Mouse (Mus musculus) forebrain, postnatal 0 days (tissue): ENCODE data around the gene Lpar1. TPM values are rescaled to one million over a fixed set of nuclear protein-coding genes. Genes with fewer than 3 reads are reported as not detected.
A peak's percentile ranks its signal among the peaks of the same experiment; 100 is the strongest.

Experiments used
- ATAC-seq: fragments of 200-750 bp; cut with Nextera tagmentation; 2 replicates; pipeline ENCODE4 v1.8.0; 2017; ENCODE audit warnings: mild to moderate bottlenecking, moderate library complexity
- DNase-seq: peaks from one replicate; pipeline ENCODE4 v3.0.0-alpha.2; 2015
- H3K27ac ChIP-seq: fragments of 300-500 bp; sonication (generic); 2 replicates; pipeline ENCODE4 v1.5.1; 2014; ENCODE audit warnings: low read depth, mild to moderate bottlenecking, antibody characterized with exemption, low read length, moderate library complexity, mixed read lengths
- H3K27me3 ChIP-seq: fragments of 300-500 bp; sonication (generic); 2 replicates; pipeline ENCODE4 v1.6.1; 2014; ENCODE audit warnings: mild to moderate bottlenecking, low read length, mixed read lengths; ENCODE audit not compliant: insufficient read depth
- H3K36me3 ChIP-seq: fragments of 300-500 bp; sonication (generic); 2 replicates; pipeline ENCODE4 v1.6.1; 2014; ENCODE audit warnings: mild to moderate bottlenecking, moderate library complexity; ENCODE audit not compliant: insufficient read depth
- H3K4me1 ChIP-seq: fragments of 300-500 bp; sonication (generic); 2 replicates; pipeline ENCODE4 v1.6.1; 2014; ENCODE audit warnings: antibody characterized with exemption; ENCODE audit not compliant: insufficient read depth
- H3K4me2 ChIP-seq: fragments of 300-500 bp; sonication (generic); 2 replicates; pipeline ENCODE4 v1.6.1; 2014; ENCODE audit warnings: low read depth, mild to moderate bottlenecking, moderate library complexity
- H3K4me3 ChIP-seq: fragments of 300-500 bp; sonication (generic); 2 replicates; pipeline ENCODE4 v1.5.1; 2014; ENCODE audit warnings: low read depth, low read length, mixed read lengths
- H3K9ac ChIP-seq: fragments of 300-500 bp; sonication (generic); 2 replicates; pipeline ENCODE4 v1.6.1; 2014; ENCODE audit warnings: mild to moderate bottlenecking
- H3K9me3 ChIP-seq: fragments of 300-500 bp; sonication (generic); 2 replicates; pipeline ENCODE4 v1.6.1; 2016; ENCODE audit warnings: low read length
- CTCF ChIP-seq: sonication (generic); IDR thresholded peaks from 2 replicates; pipeline ENCODE4 v1.5.1; 2016; ENCODE audit warnings: antibody characterized with exemption, control low read depth, low read depth
- WGBS: fragments of 180-500 bp; shearing (Covaris S2); extraction: QIAGEN DNeasy Blood & Tissue Kit; methylation state at CpG from one replicate; pipeline ENCODE4 v1.1.7; 2014; 5-methylcytosine and 5-hydroxymethylcytosine counted together
- polyA plus RNA-seq: library from polyadenylated mRNA; unstranded; fragments of >200 nt; fragmentation: Nextera tagmentation; extraction: Ambion mirVana; gene quantifications from 2 replicates; pipeline ENCODE4 v1.2.1, GENCODE M21; 2015
- total RNA-seq: library from RNA; depleted of rRNA; stranded (reverse); fragments of >200 nt; gene quantifications from 2 replicates; pipeline ENCODE4 v1.2.3, GENCODE M21; 2014

The Lpar1 gene
- total and polyA plus RNA-seq, 2 experiments from 2014 or later, result 17.3 to 26.2 TPM

GRCm38 (mm10) chr4:58462586-58462985 lies 91.1 kb downstream of the Lpar1 start:
- Histone ChIP-seq H3K4me3 (no peak overlapping the region), H3K4me1 (no peaks in the 10 kb centered on the region), H3K4me2 (no peak overlapping the region), H3K27me3 (no peaks in the 10 kb centered on the region), H3K9ac (no peak overlapping the region), H3K36me3 (no peaks in the 10 kb centered on the region), H3K27ac (no peak overlapping the region), H3K9me3 (no peaks in the 10 kb centered on the region)
- ATAC-seq (no peak), DNase-seq (no peak)
- 79% methylated on average over 2 of the region's 2 CpGs for WGBS
- TF ChIP-seq CTCF, result no peak

GRCm38 (mm10) chr4:58453334-58453733 lies 100.4 kb downstream of the Lpar1 start:
- H3K36me3 ChIP-seq, result no peaks in the 10 kb centered on the region
- no peak for DNase-seq
- H3K27ac ChIP-seq, result no peak overlapping the region
- no peak for ATAC-seq
- no peak overlapping the region for H3K9ac ChIP-seq
- TF ChIP-seq CTCF, result no peak
- no peaks in the 10 kb centered on the region for H3K9me3 ChIP-seq
- H3K4me1 ChIP-seq, result no peaks in the 10 kb centered on the region
- 81% methylated on average over 4 of the region's 4 CpGs for WGBS
- H3K27me3 ChIP-seq, result no peaks in the 10 kb centered on the region
- no peak overlapping the region for H3K4me3 ChIP-seq
- H3K4me2 ChIP-seq, result no peak overlapping the region

GRCm38 (mm10) chr4:58448825-58449224 lies 104.9 kb downstream of the Lpar1 start:
- Histone ChIP-seq H3K4me2 (no peak overlapping the region), H3K36me3 (no peaks in the 10 kb centered on the region), H3K9ac (no peak overlapping the region), H3K4me3 (no peak overlapping the region), H3K4me1 (no peaks in the 10 kb centered on the region), H3K27ac (no peak overlapping the region), H3K9me3 (no peaks in the 10 kb centered on the region), H3K27me3 (no peaks in the 10 kb centered on the region)
- TF ChIP-seq CTCF, result no peak
- 92% methylated on average over 3 of the region's 3 CpGs for WGBS
- no peak for ATAC-seq
- DNase-seq, result no peak

DNA sequence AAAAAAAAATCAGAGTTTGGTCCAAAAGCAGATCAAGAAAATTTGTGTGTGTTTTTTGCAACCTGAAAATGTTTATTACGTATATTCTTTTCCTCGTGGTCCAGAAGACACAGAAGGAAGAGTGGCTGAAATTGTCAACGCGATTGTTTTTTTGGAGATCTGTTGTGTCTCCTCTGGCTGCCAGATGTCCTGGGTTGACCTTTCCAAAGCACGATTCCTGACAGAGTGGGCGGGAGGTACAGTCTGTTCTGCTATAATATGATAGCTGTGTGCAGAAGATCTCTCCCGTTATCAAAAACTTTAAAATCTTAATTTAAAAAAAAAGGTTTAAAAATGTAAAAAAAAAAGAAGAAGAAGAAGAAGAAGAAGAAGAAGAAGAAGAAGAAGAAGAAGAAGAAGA lies 105.9 kb downstream of the Lpar1 start:
- no peaks in the 10 kb centered on the region for H3K36me3 ChIP-seq
- no peak overlapping the region for H3K27ac ChIP-seq
- ATAC-seq (no peak), DNase-seq (no peak)
- no peak overlapping the region for H3K9ac ChIP-seq
- WGBS, result 75% methylated on average over 7 of the region's 7 CpGs
- TF ChIP-seq CTCF, result no peak
- no peaks in the 10 kb centered on the region for H3K27me3 ChIP-seq
- H3K4me3 ChIP-seq, result no peak overlapping the region
- no peaks in the 10 kb centered on the region for H3K9me3 ChIP-seq
- no peaks in the 10 kb centered on the region for H3K4me1 ChIP-seq
- H3K4me2 ChIP-seq, result no peak overlapping the region

- 81% methylated on average over 6 of the region's 6 CpGs for WGBS
- TF ChIP-seq CTCF, result no peak
- Histone ChIP-seq H3K4me2 (no peak overlapping the region), H3K9ac (no peak overlapping the region), H3K9me3 (no peaks in the 10 kb centered on the region), H3K27me3 (no peaks in the 10 kb centered on the region), H3K4me3 (no peak overlapping the region), H3K36me3 (no peaks in the 10 kb centered on the region), H3K4me1 (no peaks in the 10 kb centered on the region), H3K27ac (no peak overlapping the region)
- ATAC-seq, result no peak
- DNase-seq, result no peak
Observed at GRCm38 (mm10) chr4:58445846-58446245, 107.9 kb downstream of the Lpar1 start.

DNA sequence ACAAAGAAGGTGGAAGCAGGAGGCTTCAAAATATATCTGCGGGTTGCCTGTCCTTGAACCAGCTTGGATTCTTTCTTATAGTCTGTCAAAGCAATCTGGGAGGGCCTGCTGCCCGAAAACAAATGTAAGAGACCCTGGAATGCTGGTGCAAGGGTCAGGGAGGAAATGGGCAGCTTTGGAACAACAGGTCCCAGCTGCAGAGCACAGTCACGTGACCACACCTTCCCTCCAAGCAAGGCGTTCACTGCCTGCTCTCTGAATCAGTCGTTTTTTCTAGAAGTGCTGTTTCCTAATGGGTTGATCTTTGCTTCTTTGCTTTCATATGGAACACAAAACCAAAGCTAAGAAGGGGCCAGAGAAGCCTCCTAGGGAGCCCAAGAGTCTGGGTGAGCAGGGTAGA lies 111.4 kb downstream of the Lpar1 start:
- WGBS, result 54% methylated on average over 5 of the region's 5 CpGs
- Histone ChIP-seq H3K4me2 (no peak overlapping the region), H3K9ac (no peak overlapping the region), H3K4me1 (no peaks in the 10 kb centered on the region), H3K36me3 (no peaks in the 10 kb centered on the region), H3K4me3 (no peak overlapping the region), H3K9me3 (no peaks in the 10 kb centered on the region), H3K27me3 (no peaks in the 10 kb centered on the region), H3K27ac (no peak overlapping the region)
- ATAC-seq, result no peak
- no peak for TF ChIP-seq CTCF
- no peak for DNase-seq

- H3K9me3 ChIP-seq, result no peaks in the 10 kb centered on the region
- WGBS, result 42% methylated on average over 7 of the region's 7 CpGs
- 0 out of 2 replicates have a peak, but pooled peaks have one; percentile 16 for ATAC-seq
- no peak for TF ChIP-seq CTCF
- H3K27me3 ChIP-seq, result no peaks in the 10 kb centered on the region
- H3K4me1 ChIP-seq, result no peaks in the 10 kb centered on the region
- H3K4me2 ChIP-seq, result no peak overlapping the region
- DNase-seq, result no peak
- no peak overlapping the region for H3K9ac ChIP-seq
- H3K27ac ChIP-seq, result no peak overlapping the region
- no peak overlapping the region for H3K4me3 ChIP-seq
- no peaks in the 10 kb centered on the region for H3K36me3 ChIP-seq
Observed at GRCm38 (mm10) chr4:58438654-58439053, 115.0 kb downstream of the Lpar1 start.

DNA sequence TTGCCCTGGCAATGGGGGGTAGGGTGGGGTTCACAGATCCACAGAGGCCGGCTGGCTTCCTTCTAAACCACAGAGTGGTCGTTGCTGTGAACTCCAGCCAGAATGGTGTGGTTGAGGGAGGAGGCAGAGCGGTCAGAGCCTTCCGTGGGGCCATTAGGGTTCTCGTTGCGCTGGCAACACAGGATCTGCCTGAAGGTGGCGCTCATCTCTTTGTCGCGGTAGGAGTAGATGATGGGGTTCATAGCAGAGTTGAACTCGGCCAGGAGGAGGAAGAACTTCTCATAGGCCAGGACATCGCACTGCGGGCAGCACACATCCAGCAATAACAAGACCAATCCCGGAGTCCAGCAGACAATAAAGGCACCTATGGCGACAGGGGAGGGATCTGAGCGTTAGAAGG lies 116.4 kb downstream of the Lpar1 start:
- TF ChIP-seq CTCF, result 0 out of 2 replicates have a peak, but pooled peaks have one; percentile 7
- ATAC-seq (no peak), DNase-seq (no peak)
- WGBS, result 88% methylated on average over 15 of the region's 15 CpGs
- Histone ChIP-seq H3K4me2 (no peak overlapping the region), H3K27me3 (no peaks in the 10 kb centered on the region), H3K4me1 (no peaks in the 10 kb centered on the region), H3K4me3 (no peak overlapping the region), H3K9ac (no peak overlapping the region), H3K9me3 (no peaks in the 10 kb centered on the region), H3K27ac (no peak overlapping the region), H3K36me3 (no peaks in the 10 kb centered on the region)
